Comparison of ENCODE assay signal across 12 mouse cellular contexts in the genomic region with DNA sequence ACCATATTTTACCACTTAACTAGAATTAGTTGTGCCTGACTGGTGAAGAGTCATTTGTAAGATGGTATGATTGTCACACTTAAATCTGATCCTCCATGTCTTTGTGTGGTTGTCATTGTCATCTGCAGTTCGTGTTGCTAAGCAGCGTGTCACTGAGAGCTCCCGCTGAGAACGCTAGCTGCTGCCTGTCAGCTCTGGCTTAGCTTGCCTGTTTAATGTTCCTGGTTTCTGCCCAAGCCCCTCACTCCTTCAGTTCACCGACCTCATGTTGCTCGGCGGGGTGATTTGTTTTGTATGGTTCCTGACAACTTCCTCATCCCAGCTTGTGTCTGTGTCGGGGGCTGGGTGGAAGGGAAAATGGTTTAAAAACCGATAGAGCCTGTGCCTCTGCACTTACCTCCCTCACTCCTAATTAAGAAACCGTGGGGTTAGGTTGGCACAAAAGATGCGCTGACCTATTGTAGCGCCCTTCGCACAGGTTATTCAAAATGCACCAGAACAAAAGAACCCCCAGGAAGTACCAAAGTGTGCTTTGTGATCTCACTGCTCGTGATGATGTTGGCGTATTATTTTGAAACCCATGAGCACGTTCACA. TPM values are rescaled to one million over a fixed set of nuclear protein-coding genes. Genes with fewer than 3 reads are reported as not detected.
DNase-seq lines count a peak whose midpoint lies in the region; ATAC-seq and TF ChIP-seq lines count a peak whose summit lies in the region.
"Had no signal": no experiment of that assay in that cellular context is flagged by ENCODE, and none has a peak within 500 bp of the region (broad histone marks: within the 10 kb centered on the region; RNA-seq: fewer than 3 reads in every experiment).

No protein-coding gene starts in this region.

- no peak for TF ChIP-seq CTCF in thymus, adult 2 months (IDR thresholded peaks at IDR 0.05; ENCODE audit: borderline replicate concordance, control insufficient read depth, extremely low read depth, insufficient read depth, low read length, poor library complexity)

- H3K36me3 ChIP-seq in heart, embryonic 13.5 days: peaks cover 29% of the 10 kb centered on the region
- H3K36me3 ChIP-seq in forebrain, embryonic 12.5 days (replicated peaks): peaks cover 7% of the 10 kb centered on the region; the same call in 1 of the 2 replicates
- no peaks in the 10 kb centered on the region for H3K36me3 ChIP-seq in thymus, adult 2 months (ENCODE audit: control insufficient read depth, insufficient read depth, low read length)

- H3K4me2 ChIP-seq in heart, embryonic 13.5 days: peak overlapping the region; percentile 14; the same call in 1 of the 2 replicates
- peak overlapping the region; percentile 41 for H3K4me2 ChIP-seq in forebrain, embryonic 12.5 days
- H3K4me2 ChIP-seq: embryonic facial prominence, embryonic 12.5 days; heart, embryonic 15.5 days had no signal

- H3K9ac ChIP-seq in heart, embryonic 13.5 days: no peak overlapping the region
- peak overlapping the region; percentile 25; the same call in 1 of the 2 replicates for H3K9ac ChIP-seq in forebrain, embryonic 12.5 days
- H3K9ac ChIP-seq: embryonic facial prominence, embryonic 12.5 days; heart, embryonic 15.5 days had no signal

- peaks cover 6% of the 10 kb centered on the region for H3K4me1 ChIP-seq in heart, embryonic 13.5 days
- peaks cover 22% of the 10 kb centered on the region for H3K4me1 ChIP-seq in forebrain, embryonic 12.5 days
- no peaks in the 10 kb centered on the region for H3K4me1 ChIP-seq in thymus, adult 2 months (replicated peaks; ENCODE audit: control insufficient read depth, insufficient read depth, low read length)

- no peak overlapping the region for H3K27ac ChIP-seq in heart, embryonic 13.5 days (replicated peaks)
- H3K27ac ChIP-seq in forebrain, embryonic 12.5 days: peak overlapping the region; percentile 87
- H3K27ac ChIP-seq in thymus, adult 2 months (ENCODE audit: control insufficient read depth, insufficient read depth, low read length): no peak overlapping the region
- H3K27ac ChIP-seq: embryonic facial prominence, embryonic 12.5 days; heart, embryonic 15.5 days; left cerebral cortex, adult 2 months; macrophage had no signal

- 46% methylated on average over 16 of the region's 16 CpGs for WGBS in heart, embryonic 13.5 days
- 4% methylated on average over 16 of the region's 16 CpGs for WGBS in forebrain, embryonic 12.5 days
- 61% methylated on average over 16 of the region's 16 CpGs for WGBS in thymus, adult 2 months

- ATAC-seq in heart, embryonic 13.5 days (ENCODE audit: extremely low read depth, insufficient number of reproducible peaks, low FRiP score, low TSS enrichment): no peak
- ATAC-seq in forebrain, embryonic 12.5 days (ENCODE audit: low FRiP score): peak; percentile 90
- ATAC-seq in erythroid progenitor cell, adult 5-6 weeks (replicated peaks; ENCODE audit: low FRiP score, poor library complexity, severe bottlenecking): no peak

- H3K27me3 ChIP-seq in heart, embryonic 13.5 days (replicated peaks): no peaks in the 10 kb centered on the region
- no peaks in the 10 kb centered on the region for H3K27me3 ChIP-seq in forebrain, embryonic 12.5 days
- no peaks in the 10 kb centered on the region for H3K27me3 ChIP-seq in thymus, adult 2 months (ENCODE audit: control insufficient read depth, insufficient read depth, low read length)
- H3K27me3 ChIP-seq: embryonic facial prominence, embryonic 12.5 days; heart, embryonic 15.5 days had no signal

- TF ChIP-seq POLR2A in thymus, adult 2 months (IDR thresholded peaks at IDR 0.05; ENCODE audit: control insufficient read depth, extremely low read depth, insufficient read depth, low read length, poor library complexity): no peak

- no peak overlapping the region for H3K4me3 ChIP-seq in heart, embryonic 13.5 days
- peak overlapping the region; percentile 18; the same call in 1 of the 2 replicates for H3K4me3 ChIP-seq in forebrain, embryonic 12.5 days (replicated peaks)
- H3K4me3 ChIP-seq in thymus, adult 2 months (ENCODE audit: control insufficient read depth, insufficient read depth, low read length): no peak overlapping the region
- H3K4me3 ChIP-seq: embryonic facial prominence, embryonic 12.5 days; heart, embryonic 15.5 days; left cerebral cortex, adult 2 months had no signal

- H3K9me3 ChIP-seq in heart, embryonic 13.5 days: no peaks in the 10 kb centered on the region
- no peaks in the 10 kb centered on the region for H3K9me3 ChIP-seq in forebrain, embryonic 12.5 days
- H3K9me3 ChIP-seq: embryonic facial prominence, embryonic 12.5 days; heart, embryonic 15.5 days had no signal

- intact Hi-C loops in heart, postnatal 14 days (cut with DNase I): no loop called here

- no peak for DNase-seq in heart, postnatal 14 days
- peak; percentile 17 for DNase-seq in ZHBTc4 (ENCODE audit: low read depth, low spot score)
- peak; percentile 32 to 33 for DNase-seq in layer of hippocampus, postnatal 36 days
- DNase-seq in urinary bladder, postnatal 25 days (ENCODE audit: low spot score): no peak
- no peak for DNase-seq in thymus, adult 2 months

RNA-seq across cellular contexts. Expression of gene Tango6, which starts 44.5 kb away (rescaled TPM):
- polyA plus RNA-seq in heart, embryonic 13.5 days (2015; fragmentation: Nextera tagmentation; extraction: Ambion mirVana): 6.4 and 7.6 TPM in 2 replicates
- total RNA-seq in heart, postnatal 14 days (2021): 1 to 10 TPM; 8.8 to 9.5 TPM
- polyA plus RNA-seq in forebrain, embryonic 12.5 days (2016; fragmentation: Nextera tagmentation; extraction: Ambion mirVana): 8.8 and 9.9 TPM in 2 replicates
- 1 to 10 TPM; 6.4 to 6.6 TPM for total RNA-seq in layer of hippocampus, postnatal 36 days (2021)
- 2.1 TPM in 1 of 2 replicates, not detected in the other for total RNA-seq in erythroid progenitor cell, adult 5-6 weeks (2015; ENCODE audit: low replicate concordance)
- total RNA-seq in erythroid progenitor cell, adult 5-6 weeks (2017; ENCODE audit: low replicate concordance): 0.15 and 0.77 TPM in 2 replicates
- 6.4 and 6.9 TPM in 2 replicates for polyA plus RNA-seq in thymus, adult 2 months (2012; rRNA removed)

Comparison
In these comparisons a context has a peak if more than half of its experiments do, and no peak if none do; other contexts are left out.
1. DNase-seq: peak in ZHBTc4 (single experiment) and layer of hippocampus, postnatal 36 days (2 of 2); none in heart, postnatal 14 days (0 of 2), urinary bladder, postnatal 25 days (single experiment) and thymus, adult 2 months (single experiment).